Mouse (Mus musculus) cerebellum, adult 8-10 months (tissue): ENCODE measurements around the gene Taf3.

ENCODE experiments used
- DNase-seq: peaks from one replicate; pipeline ENCODE4 v3.0.0; 2022

The Taf3 gene

GRCm38 (mm10) chr2:9955576-9956535 is 92.5 kb downstream of the Taf3 start:
- no peak for DNase-seq

GRCm38 (mm10) chr2:9946739-9947138 is 101.7 kb downstream of the Taf3 start:
- no peak for DNase-seq

GRCm38 (mm10) chr2:9945611-9946010 is 102.8 kb downstream of the Taf3 start:
- DNase-seq = no peak

GRCm38 (mm10) chr2:9943011-9943410 is 105.4 kb downstream of the Taf3 start:
- DNase-seq = no peak

GRCm38 (mm10) chr2:9939250-9939649 is 109.1 kb downstream of the Taf3 start:
- no peak for DNase-seq

- no peak for DNase-seq
Observed at GRCm38 (mm10) chr2:9935965-9936364, 112.4 kb downstream of the Taf3 start.

GRCm38 (mm10) chr2:9926905-9927283 is 121.5 kb downstream of the Taf3 start:
- no peak for DNase-seq

GRCm38 (mm10) chr2:9926194-9926904 is 122.0 kb downstream of the Taf3 start:
- no peak for DNase-seq

- no peak for DNase-seq
Observed at GRCm38 (mm10) chr2:9918691-9919471, 129.5 kb downstream of the Taf3 start.

GRCm38 (mm10) chr2:9917602-9918001 is 130.8 kb downstream of the Taf3 start:
- no peak for DNase-seq

- DNase-seq = no peak
Observed at GRCm38 (mm10) chr2:9905995-9906394, 142.4 kb downstream of the Taf3 start.

- DNase-seq = no peak
Observed at GRCm38 (mm10) chr2:9903854-9904560, 144.4 kb downstream of the Taf3 start.

GRCm38 (mm10) chr2:9897846-9898245 is 150.6 kb downstream of the Taf3 start:
- DNase-seq = no peak

- no peak for DNase-seq
Observed at GRCm38 (mm10) chr2:9896097-9896770, 152.2 kb downstream of the Taf3 start.

- DNase-seq = no peak
Observed at GRCm38 (mm10) chr2:9894836-9895593, 153.4 kb downstream of the Taf3 start.

- no peak for DNase-seq
Observed at GRCm38 (mm10) chr2:9893272-9893953, 155.0 kb downstream of the Taf3 start.

- no peak for DNase-seq
Observed at GRCm38 (mm10) chr2:9892541-9892940, 155.9 kb downstream of the Taf3 start.

- no peak for DNase-seq
Observed at GRCm38 (mm10) chr2:9890906-9891305, 157.5 kb downstream of the Taf3 start.

- no peak for DNase-seq
Observed at GRCm38 (mm10) chr2:9890251-9890650, 158.1 kb downstream of the Taf3 start.

GRCm38 (mm10) chr2:9889651-9890183 is 158.7 kb downstream of the Taf3 start, which contains the start of gene Gata3:
Gene Gata3 (minus strand): TSS chr2:9890034.
- DNase-seq = no peak
